Mouse (Mus musculus) adipocyte (in vitro differentiated cells): ENCODE results near the gene Mettl26.

ENCODE experiments used
- DNase-seq: peaks from one replicate; pipeline ENCODE4 v3.0.0-alpha.2; 2016; ENCODE audit warnings: low spot score

The Mettl26 gene

GRCm38 (mm10) chr17:25837533-25837932 lies 37.3 kb upstream of the Mettl26 start:
- DNase-seq, result no peak

DNA sequence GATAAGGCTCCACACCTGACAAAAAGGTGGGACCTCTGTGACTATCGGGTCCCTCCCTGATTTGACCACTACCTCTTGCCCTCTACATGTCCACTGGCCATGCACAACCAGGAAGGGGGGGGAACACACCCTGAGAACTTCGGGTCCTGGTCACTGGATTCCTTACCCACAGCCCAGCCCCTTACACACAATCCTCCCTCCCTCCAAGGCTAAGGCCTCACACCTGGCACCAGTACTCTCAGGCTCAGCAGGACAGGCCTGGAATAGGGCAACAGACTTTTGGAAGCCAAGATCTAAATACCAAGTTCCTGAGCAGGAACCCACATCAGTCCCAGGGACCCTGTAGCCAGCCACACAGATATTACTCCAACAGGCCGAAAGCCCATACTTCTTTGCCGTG lies 36.0 kb upstream of the Mettl26 start:
- DNase-seq, result no peak

- DNase-seq, result peak; percentile 76
These were observed 35.2 kb upstream of the Mettl26 start for GRCm38 (mm10) chr17:25839455-25840235.

DNA sequence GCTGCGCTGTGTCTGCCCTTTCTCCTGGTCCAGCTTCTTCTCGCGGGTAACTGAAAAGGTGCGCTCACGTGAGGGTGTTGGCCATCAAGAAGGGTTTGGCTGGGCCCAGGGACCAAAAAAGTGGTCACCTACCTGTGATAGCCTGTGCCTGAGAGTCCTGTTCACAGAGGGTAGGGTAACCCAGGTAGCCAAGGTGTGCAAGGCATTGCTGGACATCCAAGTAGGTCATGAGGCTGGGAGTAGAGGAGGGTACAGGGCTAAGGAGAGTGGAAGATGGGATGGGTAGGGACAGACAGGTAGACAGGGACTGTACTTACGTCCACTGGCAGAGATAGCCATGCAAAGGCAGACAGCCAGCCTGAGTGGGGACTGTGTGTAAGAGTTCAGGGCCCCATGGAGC lies 34.4 kb upstream of the Mettl26 start:
- DNase-seq, result no peak

- DNase-seq, result no peak
These were observed 33.6 kb upstream of the Mettl26 start, which contains the start of gene Gm20683 for GRCm38 (mm10) chr17:25841117-25841880. TSS of gene Gm20683 (minus strand) at chr17:25841763.

GRCm38 (mm10) chr17:25842509-25842908 lies 32.4 kb upstream of the Mettl26 start:
- peak; percentile 63 for DNase-seq

GRCm38 (mm10) chr17:25843122-25843521 lies 31.8 kb upstream of the Mettl26 start:
- DNase-seq, result no peak

DNA sequence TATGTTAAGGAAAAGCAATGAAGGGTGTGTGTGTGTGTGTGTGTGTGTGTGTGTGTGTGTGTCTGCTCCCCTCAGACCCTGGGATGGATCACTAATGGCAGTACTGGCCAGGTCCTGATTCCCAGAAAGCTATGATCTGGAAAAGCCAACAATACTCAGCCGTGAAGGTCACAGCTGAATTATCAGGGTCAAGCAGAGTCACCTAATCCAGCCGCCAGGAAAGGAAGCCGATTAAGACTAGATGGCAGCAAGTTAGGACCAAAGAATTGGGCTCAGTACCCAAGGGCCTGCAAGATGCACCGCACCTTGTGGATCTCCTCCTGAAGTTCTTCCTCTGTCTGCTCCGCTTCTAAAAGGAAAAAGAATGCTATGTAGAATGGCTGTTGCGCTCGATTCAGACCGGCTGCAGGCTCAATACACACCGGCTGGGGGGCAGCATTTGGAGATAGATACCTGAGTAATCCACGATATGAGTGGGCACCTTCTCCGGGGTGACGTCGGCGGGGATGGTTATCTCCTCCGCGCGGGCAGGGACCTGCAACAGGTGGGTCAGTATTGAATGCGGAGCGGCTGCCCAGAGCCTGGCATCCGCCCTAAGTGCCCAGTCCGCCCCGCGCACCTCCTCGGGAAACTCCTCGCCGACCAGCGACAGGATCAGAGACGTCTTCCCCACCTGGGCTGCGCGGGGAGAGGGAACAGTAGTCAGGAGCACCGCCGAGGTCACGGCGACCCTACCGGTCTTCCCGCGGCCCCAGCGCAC lies 31.1 kb upstream of the Mettl26 start:
- DNase-seq, result no peak

DNA sequence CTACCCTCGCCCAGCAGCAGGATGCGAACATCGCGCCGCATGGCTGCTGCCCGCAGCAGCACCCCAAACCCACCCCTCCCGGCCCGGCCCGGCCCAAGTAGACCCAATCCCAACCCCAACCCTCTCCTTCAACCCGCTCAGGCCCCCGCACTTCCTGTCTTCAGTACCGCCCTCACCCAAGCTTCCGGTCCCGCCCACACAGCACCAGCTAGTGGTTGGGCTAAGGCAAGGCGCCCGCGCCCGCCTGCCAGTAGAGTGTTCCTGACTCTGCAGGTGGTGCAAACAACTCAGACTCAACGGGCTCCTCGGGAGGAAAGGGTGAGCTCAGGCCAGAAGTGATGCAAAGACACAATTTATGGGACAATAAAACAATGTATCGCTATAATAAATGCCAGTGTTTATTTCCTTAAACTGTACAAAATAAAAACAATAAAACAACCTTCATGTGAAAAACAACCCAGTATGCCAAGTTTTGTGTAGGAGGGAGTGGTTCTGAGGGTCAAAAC lies 30.4 kb upstream of the Mettl26 start, which contains the start of gene Rhot2:
TSS of gene Rhot2 (minus strand) at position 456 of the 506 bp plus-strand sequence.
- peak; percentile 98 for DNase-seq

DNA sequence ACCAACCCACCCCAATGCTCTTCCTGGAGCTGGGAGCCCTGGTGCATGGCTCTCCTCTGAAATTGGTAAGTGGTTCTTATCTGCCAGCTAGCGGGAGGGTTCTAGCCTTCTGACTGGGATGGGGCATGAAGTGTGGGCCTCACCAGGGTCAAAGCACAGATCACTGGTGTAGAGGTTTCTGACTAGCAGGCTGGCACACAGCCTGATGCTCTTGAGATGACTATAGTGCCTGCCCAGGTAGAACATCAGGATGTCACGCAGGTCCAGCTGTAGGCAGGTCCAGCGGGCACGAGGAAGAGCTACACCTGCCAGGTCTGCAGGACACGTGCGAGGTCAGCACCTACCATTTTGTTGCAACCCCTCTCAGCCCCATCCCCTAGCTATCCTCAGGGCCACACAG lies 14.6 kb upstream of the Mettl26 start:
- no peak for DNase-seq

DNA sequence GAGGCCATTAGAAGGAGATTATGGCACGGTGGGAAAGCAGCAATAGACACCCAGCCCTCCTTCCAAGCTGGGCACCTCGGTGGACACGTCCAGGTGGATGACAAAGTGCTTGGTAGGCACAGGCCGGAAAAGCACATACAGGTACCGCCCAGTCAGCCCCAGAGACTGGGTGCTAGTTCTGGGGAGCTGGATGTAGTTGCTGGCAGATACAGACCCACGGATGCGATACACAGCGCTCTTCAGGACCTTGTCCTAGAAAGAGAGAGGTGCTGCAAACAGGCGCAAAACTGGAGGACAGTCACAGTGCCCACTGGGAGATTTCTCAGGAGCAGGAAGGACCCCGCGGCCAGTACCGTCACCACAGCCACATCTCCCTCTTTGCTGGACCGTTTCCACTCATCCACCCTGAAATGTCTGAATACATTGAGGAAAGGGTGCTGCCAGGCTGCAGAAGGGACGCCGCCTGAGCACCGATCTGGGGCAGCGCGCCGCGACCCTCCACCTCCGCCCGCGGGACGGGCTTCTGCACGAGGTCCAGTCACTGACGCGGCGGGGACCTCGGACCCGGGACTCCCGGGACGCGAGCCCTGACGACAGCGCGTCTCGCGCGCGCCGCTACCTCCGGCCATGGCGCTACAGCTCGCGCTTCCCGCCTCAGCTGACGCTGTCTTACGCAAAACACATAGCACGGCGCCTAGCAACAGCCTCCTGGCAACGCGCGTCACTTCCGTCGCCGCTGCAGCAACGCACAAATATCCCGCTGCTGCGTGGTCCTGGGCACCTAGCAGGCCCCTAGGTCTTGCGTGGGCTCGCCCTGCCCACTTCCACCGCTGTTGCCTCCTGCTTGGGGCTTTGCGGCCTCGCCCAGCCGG lies 13.8 kb upstream of the Mettl26 start, which contains the start of gene Wdr90:
TSS of gene Wdr90 (minus strand) at position 670 of the 872 bp plus-strand sequence.
- peak; percentile 87 for DNase-seq

DNA sequence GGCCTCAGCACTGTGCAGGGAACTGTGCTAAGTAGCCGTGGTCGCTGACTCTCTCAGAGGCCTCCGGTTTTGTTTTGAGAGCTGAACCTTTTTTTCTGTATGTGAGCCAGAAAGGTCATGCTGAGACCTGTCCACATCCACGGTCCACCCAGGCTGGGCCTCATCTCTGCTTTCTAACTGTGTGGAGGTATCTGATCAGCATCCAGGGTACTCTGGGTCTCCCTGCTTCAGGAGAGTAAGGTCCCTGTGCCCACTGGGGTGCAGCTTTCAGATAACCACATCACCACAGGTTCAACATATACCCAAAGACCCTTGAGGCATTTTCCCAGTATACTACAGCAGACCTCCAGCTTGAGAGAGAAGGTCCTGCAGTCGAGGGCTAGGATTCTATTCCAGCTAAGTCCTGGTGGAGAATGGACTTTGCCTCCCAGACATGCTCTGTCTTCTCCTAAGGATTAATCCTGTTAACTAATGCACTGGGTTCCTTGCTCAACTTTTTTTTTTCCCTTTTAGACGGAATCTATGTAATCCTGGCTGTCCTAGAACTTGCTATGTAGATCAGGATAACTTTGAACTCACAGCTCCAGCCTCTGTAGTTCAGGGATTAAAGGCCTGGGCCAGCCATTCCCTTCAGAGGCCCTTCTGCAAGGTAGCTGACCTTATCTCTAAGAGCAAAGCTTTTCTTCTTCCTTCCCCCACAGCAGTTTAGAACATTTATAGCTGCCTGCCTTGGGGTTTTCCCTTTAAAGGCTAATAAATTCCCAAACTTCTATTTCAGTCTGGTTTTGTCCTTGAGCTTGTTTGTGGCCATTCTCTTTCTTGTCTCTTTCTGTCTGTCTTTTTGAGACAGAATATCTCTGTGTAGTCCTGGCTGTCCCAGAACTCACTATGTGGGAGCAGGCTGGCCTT lies 12.9 kb upstream of the Mettl26 start:
- no peak for DNase-seq

- DNase-seq, result no peak
These were observed 11.2 kb upstream of the Mettl26 start for GRCm38 (mm10) chr17:25863681-25864080.

- no peak for DNase-seq
These were observed 10.6 kb upstream of the Mettl26 start for GRCm38 (mm10) chr17:25864311-25864710.

DNA sequence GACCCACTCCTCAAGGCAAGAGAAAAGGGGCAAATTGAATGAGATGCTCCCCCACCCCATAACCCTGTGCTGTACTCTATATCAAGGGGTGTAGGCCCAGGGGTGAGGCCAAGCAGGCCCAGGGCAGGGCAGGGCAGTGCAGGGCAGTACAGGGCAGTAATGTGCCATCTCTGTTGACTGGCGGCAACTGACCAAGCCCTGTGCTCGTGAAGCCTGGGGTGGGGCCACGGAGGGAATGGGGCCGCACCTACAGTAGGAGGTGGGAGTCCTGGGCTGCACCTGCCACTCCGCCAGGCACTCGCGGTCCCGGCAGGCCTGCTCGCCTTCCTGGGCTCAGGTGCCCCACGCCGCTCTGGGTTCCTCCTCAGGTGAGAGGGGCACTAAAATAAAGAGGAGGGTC lies 9.6 kb upstream of the Mettl26 start:
- DNase-seq, result no peak

DNA sequence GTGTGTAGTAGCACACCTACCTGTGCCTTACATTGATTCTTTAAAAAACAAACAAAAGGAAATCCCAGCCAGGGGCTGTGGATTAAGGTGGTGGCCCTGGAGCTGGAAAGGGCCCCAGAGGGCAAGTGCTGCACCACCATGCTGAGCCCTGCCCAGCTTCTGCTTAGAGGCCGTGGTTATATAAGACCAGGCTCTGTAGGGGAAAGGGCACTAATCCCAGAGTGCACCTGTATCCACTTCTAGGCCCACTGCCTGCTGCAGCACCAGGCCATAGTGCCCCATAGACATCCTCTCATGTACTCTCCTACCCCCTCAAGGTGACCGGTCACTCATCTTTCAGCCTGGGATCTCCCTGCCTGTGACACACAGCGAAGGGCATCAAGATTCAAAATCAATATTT lies 8.7 kb upstream of the Mettl26 start:
- DNase-seq, result peak; percentile 48

- no peak for DNase-seq
These were observed 7.4 kb upstream of the Mettl26 start for GRCm38 (mm10) chr17:25867509-25867835.

DNA sequence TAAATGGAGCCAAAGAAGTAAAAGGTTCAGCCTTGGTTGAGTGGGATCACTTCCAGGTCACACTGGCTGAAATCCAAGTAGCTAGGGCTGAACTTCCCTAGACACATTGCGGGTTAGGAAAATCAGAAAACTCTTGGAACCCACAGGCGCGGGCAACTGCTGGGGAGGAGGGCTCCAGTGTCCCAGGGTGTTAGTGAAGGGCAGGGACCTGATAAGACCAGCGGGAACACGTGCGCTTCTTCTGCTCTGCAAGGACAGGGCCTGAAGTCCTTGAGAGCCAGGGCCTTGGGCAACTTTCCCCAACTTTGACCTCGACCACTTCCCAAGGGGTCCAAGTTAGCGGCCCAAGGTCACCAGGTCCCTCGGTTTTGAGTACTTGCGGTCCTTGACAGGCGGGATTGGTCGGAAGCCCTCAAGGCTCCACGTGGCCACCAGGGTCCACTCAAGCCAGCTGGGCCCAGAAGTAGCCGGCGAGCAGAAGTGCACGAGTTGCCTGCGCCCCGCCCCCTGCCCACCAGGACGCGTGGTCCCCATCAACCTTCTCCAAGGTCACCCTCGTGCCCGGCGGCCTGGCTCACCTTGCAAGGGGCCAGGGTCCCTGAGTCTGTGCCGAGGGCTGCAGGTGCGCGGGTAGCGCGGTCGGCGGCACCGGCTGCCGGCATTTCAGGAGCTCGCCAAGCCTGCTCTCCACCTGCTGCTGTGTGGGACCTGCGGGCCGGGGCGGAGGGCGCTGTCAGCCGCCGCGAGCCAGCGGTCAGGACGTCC lies 6.9 kb upstream of the Mettl26 start:
- peak; percentile 95 for DNase-seq

DNA sequence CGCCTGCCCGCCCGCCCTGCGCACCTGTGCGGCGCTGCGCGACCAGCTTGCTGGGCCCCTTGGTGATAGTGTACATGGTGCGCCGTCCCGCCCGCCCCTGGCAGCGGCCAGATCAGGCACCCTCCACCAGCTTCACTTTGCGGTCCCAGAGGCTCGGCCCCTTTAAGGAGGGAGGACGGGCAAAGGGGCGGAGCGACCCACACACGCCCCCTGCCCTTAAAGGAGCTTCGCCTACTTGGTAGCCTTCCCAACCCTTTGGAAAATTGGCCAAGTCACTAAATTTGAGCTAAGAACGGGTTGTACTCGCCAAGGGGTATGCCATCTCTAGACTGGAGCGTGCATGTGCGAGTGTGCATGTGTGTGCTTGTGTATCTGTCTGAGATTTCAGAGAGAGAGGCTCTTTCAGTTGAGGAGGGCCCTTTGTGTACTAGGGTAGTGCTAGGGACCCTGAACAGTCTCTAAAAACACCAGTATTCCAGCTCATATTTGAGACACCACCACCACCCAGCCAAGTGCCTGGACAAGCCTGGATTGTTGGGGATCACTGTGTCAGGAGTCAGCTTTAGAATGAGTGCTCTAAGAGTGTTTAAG lies 6.2 kb upstream of the Mettl26 start, which contains the start of gene Mcrip2:
TSS of gene Mcrip2 (minus strand) at position 164 of the 591 bp plus-strand sequence.
- DNase-seq, result peak; percentile 98
